In genomic region chr2:167802494-167802893, GRCm38 (mm10) we compare ENCODE assay signal across 24 mouse cellular contexts.
DNase-seq lines count a peak whose midpoint lies in the region; ATAC-seq and TF ChIP-seq lines count a peak whose summit lies in the region.
"Had no signal": no experiment of that assay in that cellular context is flagged by ENCODE, and none has a peak within 500 bp of the region (broad histone marks: within the 10 kb centered on the region; RNA-seq: fewer than 3 reads in every experiment).

No protein-coding gene starts in this region.

- no peaks in the 10 kb centered on the region for H3K9me3 ChIP-seq in embryonic facial prominence, embryonic 14.5 days (ENCODE audit: control insufficient read depth, low read length)
- H3K9me3 ChIP-seq in embryonic facial prominence, embryonic 10.5 days, result no peaks in the 10 kb centered on the region
- no peaks in the 10 kb centered on the region for H3K9me3 ChIP-seq in liver, postnatal 0 days (ENCODE audit: low read length)
- H3K9me3 ChIP-seq in liver, embryonic 12.5 days (replicated peaks), result no peaks in the 10 kb centered on the region
- H3K9me3 ChIP-seq in embryonic facial prominence, embryonic 15.5 days (replicated peaks), result no peaks in the 10 kb centered on the region
- H3K9me3 ChIP-seq: embryonic facial prominence, embryonic 13.5 days; forebrain, embryonic 10.5 days had no signal

- no peak for TF ChIP-seq EP300 in liver, postnatal 0 days (IDR thresholded peaks at IDR 0.05; ENCODE audit: low read depth)

- H3K36me3 ChIP-seq in embryonic facial prominence, embryonic 14.5 days (ENCODE audit: control insufficient read depth, insufficient read depth, low read length), result no peaks in the 10 kb centered on the region
- no peaks in the 10 kb centered on the region for H3K36me3 ChIP-seq in embryonic facial prominence, embryonic 10.5 days (replicated peaks)
- no peaks in the 10 kb centered on the region for H3K36me3 ChIP-seq in liver, postnatal 0 days (replicated peaks; ENCODE audit: insufficient read depth, low read length)
- H3K36me3 ChIP-seq in liver, embryonic 12.5 days, result no peaks in the 10 kb centered on the region
- no peaks in the 10 kb centered on the region for H3K36me3 ChIP-seq in embryonic facial prominence, embryonic 15.5 days
- H3K36me3 ChIP-seq: embryonic facial prominence, embryonic 13.5 days; forebrain, embryonic 10.5 days had no signal

- no peaks in the 10 kb centered on the region for H3K27me3 ChIP-seq in embryonic facial prominence, embryonic 14.5 days (replicated peaks; ENCODE audit: control insufficient read depth, insufficient read depth, low read length)
- H3K27me3 ChIP-seq in embryonic facial prominence, embryonic 10.5 days (replicated peaks; ENCODE audit: low read depth, poor library complexity, severe bottlenecking), result no peaks in the 10 kb centered on the region
- no peaks in the 10 kb centered on the region for H3K27me3 ChIP-seq in liver, postnatal 0 days (ENCODE audit: insufficient read depth, low read length)
- H3K27me3 ChIP-seq in liver, embryonic 12.5 days (replicated peaks), result no peaks in the 10 kb centered on the region
- H3K27me3 ChIP-seq in embryonic facial prominence, embryonic 15.5 days, result no peaks in the 10 kb centered on the region
- H3K27me3 ChIP-seq: embryonic facial prominence, embryonic 13.5 days; Patski had no signal

- 69% methylated on average over 9 of the region's 9 CpGs for WGBS in embryonic facial prominence, embryonic 14.5 days
- WGBS in embryonic facial prominence, embryonic 10.5 days, result 83% methylated on average over 9 of the region's 9 CpGs
- 74% methylated on average over 9 of the region's 9 CpGs for WGBS in liver, postnatal 0 days (ENCODE audit: insufficient replicate concordance)
- 75% methylated on average over 9 of the region's 9 CpGs for whole genome bisulfite sequencing in liver, embryonic 12.5 days (ENCODE audit: insufficient replicate concordance)
- 70% methylated on average over 9 of the region's 9 CpGs for WGBS in embryonic facial prominence, embryonic 15.5 days

- no peak overlapping the region for H3K4me3 ChIP-seq in embryonic facial prominence, embryonic 14.5 days (ENCODE audit: low read depth, low read length)
- H3K4me3 ChIP-seq in embryonic facial prominence, embryonic 10.5 days, result no peak overlapping the region
- no peak overlapping the region for H3K4me3 ChIP-seq in liver, postnatal 0 days (ENCODE audit: low read depth, low read length)
- no peak overlapping the region for H3K4me3 ChIP-seq in liver, embryonic 12.5 days
- H3K4me3 ChIP-seq in embryonic facial prominence, embryonic 15.5 days (replicated peaks), result no peak overlapping the region
- H3K4me3 ChIP-seq: embryonic facial prominence, embryonic 13.5 days; erythroblast, embryonic 14.5 days; forebrain, embryonic 10.5 days had no signal

- DNase-seq in embryonic facial prominence, embryonic 14.5 days (ENCODE audit: low spot score), result peak; percentile 50
- no peak for DNase-seq in embryonic facial prominence, embryonic 10.5 days (ENCODE audit: low spot score)
- peak; percentile 64 for DNase-seq in kidney, adult 9 months
- no peak for DNase-seq in kidney, adult 11 months
- DNase-seq in liver, postnatal 0 days, result no peak
- no peak for DNase-seq in adrenal gland, adult 18-20 months (ENCODE audit: low spot score in 2 of 2)
- DNase-seq: adrenal gland, postnatal 10 days; cerebellum, adult 11-12 months; cerebellum, adult 9-10 months; cerebellum, postnatal 25 days; gastrocnemius, postnatal 36 days; heart, adult 11 months; heart, postnatal 36 days had no signal

- H3K4me2 ChIP-seq in embryonic facial prominence, embryonic 14.5 days (ENCODE audit: low read depth, low read length), result no peak overlapping the region
- no peak overlapping the region for H3K4me2 ChIP-seq in liver, postnatal 0 days (ENCODE audit: low read depth, low read length)
- H3K4me2 ChIP-seq in liver, embryonic 12.5 days, result no peak overlapping the region
- H3K4me2 ChIP-seq in embryonic facial prominence, embryonic 15.5 days (replicated peaks), result no peak overlapping the region
- H3K4me2 ChIP-seq: embryonic facial prominence, embryonic 13.5 days; heart, embryonic 11.5 days had no signal

- peak; percentile 60; the same call in 1 of the 2 replicates for ATAC-seq in embryonic facial prominence, embryonic 14.5 days (ENCODE audit: low read depth)
- ATAC-seq in liver, postnatal 0 days, result 0 out of 2 replicates have a peak, but pooled peaks have one; percentile 6
- no peak for ATAC-seq in liver, embryonic 12.5 days
- peak; percentile 18; the same call in 1 of the 2 replicates for ATAC-seq in embryonic facial prominence, embryonic 15.5 days (ENCODE audit: insufficient number of reproducible peaks, low FRiP score, low TSS enrichment, low read depth)
- ATAC-seq: activated CD4-positive, CD25-positive, alpha-beta regulatory T cell, adult 4 months; forebrain, embryonic 14.5 days; hindbrain, embryonic 16.5 days; inflammation-experienced regulatory T-cells, adult 6 months; Patski had no signal

- H3K9ac ChIP-seq in embryonic facial prominence, embryonic 14.5 days (ENCODE audit: low read depth, low read length), result no peak overlapping the region
- H3K9ac ChIP-seq in liver, postnatal 0 days (replicated peaks), result no peak overlapping the region
- no peak overlapping the region for H3K9ac ChIP-seq in liver, embryonic 12.5 days
- no peak overlapping the region for H3K9ac ChIP-seq in embryonic facial prominence, embryonic 15.5 days
- H3K9ac ChIP-seq: embryonic facial prominence, embryonic 13.5 days had no signal

- H3K4me1 ChIP-seq in embryonic facial prominence, embryonic 14.5 days (ENCODE audit: control insufficient read depth, insufficient read depth, low read length), result 0 out of 2 replicates have a peak, but pooled peaks cover 9% of the 10 kb centered on the region
- peaks cover 30% of the 10 kb centered on the region for H3K4me1 ChIP-seq in embryonic facial prominence, embryonic 10.5 days
- peaks cover 32% of the 10 kb centered on the region for H3K4me1 ChIP-seq in liver, postnatal 0 days (ENCODE audit: insufficient read depth)
- H3K4me1 ChIP-seq in liver, embryonic 12.5 days, result peaks cover 69% of the 10 kb centered on the region
- H3K4me1 ChIP-seq in embryonic facial prominence, embryonic 15.5 days, result peaks cover 27% of the 10 kb centered on the region

- no peak overlapping the region for H3K27ac ChIP-seq in embryonic facial prominence, embryonic 14.5 days (replicated peaks; ENCODE audit: low read depth, low read length)
- no peak overlapping the region for H3K27ac ChIP-seq in embryonic facial prominence, embryonic 10.5 days (replicated peaks)
- H3K27ac ChIP-seq in liver, postnatal 0 days (ENCODE audit: low read depth), result peak overlapping the region; percentile 23; the same call in 1 of the 2 replicates
- H3K27ac ChIP-seq in liver, embryonic 12.5 days, result no peak overlapping the region
- no peak overlapping the region for H3K27ac ChIP-seq in embryonic facial prominence, embryonic 15.5 days (replicated peaks)
- H3K27ac ChIP-seq: embryonic facial prominence, embryonic 13.5 days; forebrain, embryonic 10.5 days had no signal

- no peak for TF ChIP-seq CTCF in liver, postnatal 0 days (IDR thresholded peaks at IDR 0.05; ENCODE audit: low read depth)

Comparison
In these comparisons a context has a peak if more than half of its experiments do, and no peak if none do; other contexts are left out.
1. DNase-seq: peak in embryonic facial prominence, embryonic 14.5 days (single experiment) and kidney, adult 9 months (single experiment); none in embryonic facial prominence, embryonic 10.5 days (single experiment), kidney, adult 11 months (single experiment), liver, postnatal 0 days (single experiment) and adrenal gland, adult 18-20 months (0 of 2).